Mouse (Mus musculus) intestine, embryonic 14.5 days (tissue): Measurements from ENCODE around the gene Gm12355. TPM values are rescaled to one million over a fixed set of nuclear protein-coding genes. Genes with fewer than 3 reads are reported as not detected.
"Not testable (repeated sequence)": the region's sequence is repeated elsewhere in the genome, so short reads cannot be mapped to it uniquely, and the experiment has no call there.

Experiments used
- ATAC-seq: fragments of 200-750 bp; cut with Nextera tagmentation; replicated peaks from 2 replicates; pipeline ENCODE4 v1.8.0; 2017; ENCODE audit warnings: low read depth, moderate number of reproducible peaks, moderate TSS enrichment, moderate library complexity; ENCODE audit not compliant: low FRiP score, low TSS enrichment
- DNase-seq: peaks from one replicate; pipeline ENCODE4 v3.0.0-alpha.2; 2018; ENCODE audit warnings: low spot score
- H3K27ac ChIP-seq: fragments of 300-500 bp; sonication (generic); 2 replicates; pipeline ENCODE4 v1.5.1; 2014; ENCODE audit warnings: low read depth, mild to moderate bottlenecking, control low read depth
- H3K27me3 ChIP-seq: fragments of 300-500 bp; sonication (generic); replicated peaks from 2 replicates; pipeline ENCODE4 v1.6.1; 2014; ENCODE audit warnings: low read length, control low read depth; ENCODE audit not compliant: control insufficient read depth, insufficient read depth
- H3K36me3 ChIP-seq: fragments of 300-500 bp; sonication (generic); 2 replicates; pipeline ENCODE4 v1.6.1; 2014; ENCODE audit warnings: low read length, control low read depth; ENCODE audit not compliant: control insufficient read depth, insufficient read depth
- H3K4me1 ChIP-seq: fragments of 300-500 bp; sonication (generic); replicated peaks from 2 replicates; pipeline ENCODE4 v1.6.1; 2014; ENCODE audit warnings: low read length, control low read depth, mixed read lengths; ENCODE audit not compliant: control insufficient read depth, insufficient read depth
- H3K4me2 ChIP-seq: fragments of 300-500 bp; sonication (generic); 2 replicates; pipeline ENCODE4 v1.6.1; 2014; ENCODE audit warnings: low read length
- H3K4me3 ChIP-seq: fragments of 300-500 bp; sonication (generic); 2 replicates; pipeline ENCODE4 v1.5.1; 2014; ENCODE audit warnings: low read depth, low read length, control low read depth, mixed read lengths
- H3K9ac ChIP-seq: fragments of 300-500 bp; sonication (generic); 2 replicates; pipeline ENCODE4 v1.6.1; 2014; ENCODE audit warnings: mild to moderate bottlenecking, low read length
- H3K9me3 ChIP-seq: fragments of 300-500 bp; sonication (generic); 2 replicates; pipeline ENCODE4 v1.6.1; 2016; ENCODE audit warnings: low read length, control low read depth; ENCODE audit not compliant: control insufficient read depth
- WGBS: fragments of 180-500 bp; shearing (Covaris S2); extraction: QIAGEN DNeasy Blood & Tissue Kit; methylation state at CpG from one replicate; pipeline ENCODE4 v1.1.7; 2014; 5-methylcytosine and 5-hydroxymethylcytosine counted together
- polyA plus RNA-seq: library from polyadenylated mRNA; unstranded; fragments of >200 nt; fragmentation: Nextera tagmentation; extraction: Ambion mirVana; gene quantifications from 2 replicates; pipeline ENCODE4 v1.2.1, GENCODE M21; 2014

Gm12355 gene
- polyA plus RNA-seq, 1 experiment from 2014 or later, result 1.3 TPM

DNA sequence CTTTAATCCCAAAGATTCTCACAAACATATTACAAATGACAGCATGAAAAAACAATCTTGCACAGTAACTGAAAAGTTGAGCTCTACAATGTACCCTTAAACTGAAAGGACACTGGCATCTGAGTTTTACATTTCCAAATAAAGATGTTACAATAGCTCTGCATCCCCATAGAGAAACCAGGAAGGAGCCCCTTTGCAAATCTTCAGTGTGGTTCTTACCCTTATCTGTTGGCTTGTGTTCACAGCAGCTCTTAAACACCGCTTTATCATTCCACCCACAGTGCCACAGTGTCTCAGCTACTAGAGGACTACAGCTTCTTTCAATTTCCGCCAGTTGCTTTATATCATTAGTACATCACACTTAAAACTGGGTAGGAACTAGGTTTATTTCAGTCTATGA, 1.1 kb downstream of the Gm12355 start:
- H3K4me2 ChIP-seq, DNase-seq, ATAC-seq, H3K9me3 ChIP-seq, H3K27ac ChIP-seq, H3K9ac ChIP-seq, H3K27me3 ChIP-seq, H3K36me3 ChIP-seq, H3K4me1 ChIP-seq, H3K4me3 ChIP-seq: not testable (repeated sequence)
- WGBS, result 96% methylated on average over 2 of the region's 2 CpGs

DNA sequence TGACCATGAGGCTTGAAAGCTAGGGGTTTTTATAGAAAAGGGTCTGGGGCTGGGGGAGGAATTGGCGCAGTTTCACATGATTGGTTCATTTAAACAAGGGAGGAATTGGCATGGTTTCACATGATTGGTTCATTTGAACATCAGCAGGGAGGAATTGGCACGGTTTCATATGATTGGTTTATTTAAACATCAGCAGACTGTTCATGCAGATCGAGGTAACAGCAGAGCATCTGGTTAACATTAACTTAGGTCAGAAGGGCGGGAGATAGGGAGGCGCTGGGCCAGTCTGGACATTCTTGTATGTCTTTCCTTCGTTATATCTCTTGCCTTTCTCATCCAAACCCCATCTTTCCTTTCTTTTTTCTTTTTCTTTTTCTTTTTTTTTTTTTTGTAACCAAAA, 1.5 kb downstream of the Gm12355 start:
- not testable (repeated sequence) for H3K9me3 ChIP-seq, H3K4me3 ChIP-seq, H3K9ac ChIP-seq, ATAC-seq, H3K4me1 ChIP-seq, H3K36me3 ChIP-seq, H3K27me3 ChIP-seq, H3K27ac ChIP-seq, H3K4me2 ChIP-seq
- 85% methylated on average over 6 of the region's 6 CpGs for WGBS
- peak; percentile 28 for DNase-seq

- no peak overlapping the region for H3K4me2 ChIP-seq
- no peaks in the 10 kb centered on the region for H3K36me3 ChIP-seq
- H3K27ac ChIP-seq, result no peak overlapping the region
- no peaks in the 10 kb centered on the region for H3K27me3 ChIP-seq
- no peaks in the 10 kb centered on the region for H3K9me3 ChIP-seq
- ATAC-seq, result no peak
- H3K4me1 ChIP-seq, result no peaks in the 10 kb centered on the region
- H3K9ac ChIP-seq, result no peak overlapping the region
- no peak overlapping the region for H3K4me3 ChIP-seq
- no peak for DNase-seq
- whole genome bisulfite sequencing, result 94% methylated on average over 13 of the region's 13 CpGs
Observed at GRCm38 (mm10) chr11:98620791-98621190, 4.7 kb downstream of the Gm12355 start.

DNA sequence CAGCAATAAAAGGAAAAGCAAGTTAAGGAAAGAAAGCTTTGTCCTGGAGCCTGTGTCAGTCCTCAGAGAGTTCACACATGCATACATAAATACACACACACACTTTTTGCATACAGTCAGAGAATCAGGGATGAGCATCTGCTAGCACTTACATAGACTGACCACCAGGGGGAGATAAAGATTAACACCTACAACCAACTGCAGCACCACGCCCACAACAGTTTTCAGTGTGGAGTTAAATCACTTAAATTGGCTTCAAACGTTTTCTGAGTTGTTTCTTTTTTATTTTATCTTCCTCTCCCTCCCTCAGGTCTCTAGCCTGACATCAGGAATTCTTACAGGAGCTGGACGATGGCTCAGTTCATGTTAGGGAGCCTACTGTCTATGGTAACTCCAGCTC, 18.7 kb downstream of the Gm12355 start:
- DNase-seq (no peak), ATAC-seq (no peak)
- Histone ChIP-seq H3K27me3 (no peaks in the 10 kb centered on the region), H3K36me3 (no peaks in the 10 kb centered on the region), H3K9me3 (no peaks in the 10 kb centered on the region), H3K4me3 (no peak overlapping the region), H3K4me2 (no peak overlapping the region), H3K9ac (no peak overlapping the region), H3K4me1 (peaks cover 4% of the 10 kb centered on the region), H3K27ac (no peak overlapping the region)
- 3% methylated on average over 3 of the region's 3 CpGs for WGBS

DNA sequence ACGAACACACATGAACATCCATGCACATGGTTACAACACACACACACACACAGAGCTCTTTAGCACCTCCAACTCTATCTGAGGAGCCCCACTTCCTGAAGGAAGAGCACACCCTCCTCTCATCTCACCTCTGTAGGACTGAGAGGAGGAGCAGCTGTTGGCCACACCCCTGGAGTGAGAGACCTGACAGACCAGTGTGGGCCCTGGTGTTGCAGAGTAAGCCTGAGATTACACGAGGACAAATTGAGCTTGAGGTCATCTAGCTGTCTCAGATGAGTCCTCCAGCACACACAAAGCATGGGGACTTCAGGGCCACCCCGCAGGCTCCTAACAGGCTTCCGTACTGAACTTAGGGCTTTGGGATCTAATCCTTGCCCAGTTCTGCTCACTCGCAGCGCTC, 20.6 kb downstream of the Gm12355 start:
- H3K36me3 ChIP-seq, H3K4me3 ChIP-seq, H3K4me2 ChIP-seq, H3K4me1 ChIP-seq, H3K9me3 ChIP-seq, H3K9ac ChIP-seq, H3K27ac ChIP-seq, H3K27me3 ChIP-seq, ATAC-seq, DNase-seq: not testable (repeated sequence)
- WGBS, result 59% methylated on average over 6 of the region's 6 CpGs

GRCm38 (mm10) chr11:98603953-98604352, 21.5 kb downstream of the Gm12355 start:
- peaks cover 4% of the 10 kb centered on the region for H3K4me1 ChIP-seq
- peaks cover 2% of the 10 kb centered on the region; the same call in 1 of the 2 replicates for H3K27me3 ChIP-seq
- H3K9ac ChIP-seq, result no peak overlapping the region
- 82% methylated on average over 2 of the region's 2 CpGs for WGBS
- no peak overlapping the region for H3K4me2 ChIP-seq
- no peak overlapping the region for H3K4me3 ChIP-seq
- no peaks in the 10 kb centered on the region for H3K36me3 ChIP-seq
- DNase-seq (no peak), ATAC-seq (no peak)
- H3K27ac ChIP-seq, result no peak overlapping the region
- no peaks in the 10 kb centered on the region for H3K9me3 ChIP-seq

DNA sequence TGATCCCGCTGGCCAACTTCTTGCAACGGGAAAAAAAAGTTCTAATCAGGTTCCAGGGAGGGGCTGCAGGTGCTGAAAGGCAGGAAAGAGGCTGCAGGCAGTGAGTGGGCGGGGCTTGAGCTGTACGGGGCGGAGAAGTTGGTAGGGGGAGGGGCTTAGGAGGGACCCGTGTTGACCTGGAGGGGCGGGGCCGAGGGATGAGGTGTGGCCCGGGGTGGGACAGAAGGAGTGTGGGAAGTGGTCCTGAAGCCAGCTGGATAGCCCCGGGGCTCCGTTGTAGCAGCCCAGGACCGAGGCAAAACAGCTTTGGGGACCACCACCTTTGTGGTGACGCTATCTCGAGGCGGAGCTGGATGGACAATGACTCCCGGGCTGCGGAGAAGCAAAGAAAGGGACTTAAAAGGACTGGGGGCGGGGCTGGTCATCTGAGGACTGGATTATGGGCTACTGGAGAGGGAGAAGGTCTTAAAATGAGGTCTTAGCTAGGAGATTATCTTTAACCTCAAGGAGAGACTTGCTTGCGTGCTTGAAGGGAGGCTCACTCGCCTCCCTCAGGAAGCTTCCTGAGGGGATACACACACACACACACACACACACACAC, 23.3 kb downstream of the Gm12355 start:
- Histone ChIP-seq H3K9me3 (no peaks in the 10 kb centered on the region), H3K27ac (no peak overlapping the region), H3K27me3 (peaks cover 9% of the 10 kb centered on the region; the same call in 1 of the 2 replicates), H3K4me3 (peak overlapping the region; percentile 33), H3K9ac (no peak overlapping the region), H3K36me3 (no peaks in the 10 kb centered on the region), H3K4me2 (peak overlapping the region; percentile 61), H3K4me1 (peaks cover 4% of the 10 kb centered on the region)
- peak; percentile 86 for DNase-seq
- 1% methylated on average over 20 of the region's 20 CpGs for WGBS
- ATAC-seq, result peak; percentile 65

- Histone ChIP-seq H3K9me3 (no peaks in the 10 kb centered on the region), H3K9ac (no peak overlapping the region), H3K27ac (no peak overlapping the region), H3K4me1 (peaks cover 4% of the 10 kb centered on the region), H3K4me2 (no peak overlapping the region), H3K36me3 (no peaks in the 10 kb centered on the region), H3K4me3 (no peak overlapping the region), H3K27me3 (peaks cover 9% of the 10 kb centered on the region; the same call in 1 of the 2 replicates)
- DNase-seq (no peak), ATAC-seq (no peak)
- 37% methylated on average over 18 of the region's 18 CpGs for WGBS
Observed at GRCm38 (mm10) chr11:98599291-98599690, 26.2 kb downstream of the Gm12355 start.

- ATAC-seq (no peak), DNase-seq (no peak)
- H3K4me2 ChIP-seq, result no peak overlapping the region
- no peak overlapping the region for H3K4me3 ChIP-seq
- H3K27ac ChIP-seq, result no peak overlapping the region
- no peaks in the 10 kb centered on the region for H3K36me3 ChIP-seq
- H3K4me1 ChIP-seq, result peaks cover 4% of the 10 kb centered on the region
- 59% methylated on average over 18 of the region's 18 CpGs for WGBS
- peaks cover 9% of the 10 kb centered on the region; the same call in 1 of the 2 replicates for H3K27me3 ChIP-seq
- H3K9me3 ChIP-seq, result no peaks in the 10 kb centered on the region
- H3K9ac ChIP-seq, result no peak overlapping the region
Observed at GRCm38 (mm10) chr11:98598851-98599290, 26.6 kb downstream of the Gm12355 start.
